Comparison of ENCODE assay signal across 8 mouse cellular contexts in genomic region chr14:55478651-55479599, GRCm38 (mm10). TPM values are rescaled to one million over a fixed set of nuclear protein-coding genes. Genes with fewer than 3 reads are reported as not detected.
DNase-seq lines count a peak whose midpoint lies in the region; ATAC-seq and TF ChIP-seq lines count a peak whose summit lies in the region.

TSS of gene Dhrs4 (plus strand) at chr14:55478758.

- peak; percentile 68 for TF ChIP-seq CTCF in brain, embryonic 14.5 days (IDR thresholded peaks at IDR 0.05; ENCODE audit: borderline replicate concordance, extremely low read depth, insufficient read depth, insufficient read length)

- peak; percentile 48; the same call in 1 of the 2 replicates for TF ChIP-seq POLR2A in brain, embryonic 14.5 days (IDR thresholded peaks at IDR 0.05; ENCODE audit: borderline replicate concordance, extremely low read depth, insufficient read depth, insufficient read length, poor library complexity, severe bottlenecking)

- H3K36me3 ChIP-seq in heart, embryonic 13.5 days, result peaks cover 18% of the 10 kb centered on the region
- peaks cover 28% of the 10 kb centered on the region for H3K36me3 ChIP-seq in liver, embryonic 12.5 days
- H3K36me3 ChIP-seq in splenic B cell, adult 2 months (ENCODE audit: control insufficient read depth, insufficient read depth, low read length, poor library complexity, severe bottlenecking), result no peaks in the 10 kb centered on the region

- peak within 1 kb of the TSS; percentile 75 for H3K4me2 ChIP-seq in heart, embryonic 13.5 days
- H3K4me2 ChIP-seq in liver, embryonic 12.5 days, result peak within 1 kb of the TSS; percentile 75

- H3K27ac ChIP-seq in heart, embryonic 13.5 days (replicated peaks), result peak within 1 kb of the TSS; percentile 86
- H3K27ac ChIP-seq in liver, embryonic 12.5 days, result peak within 1 kb of the TSS; percentile 95

- no peaks in the 10 kb centered on the region for H3K9me3 ChIP-seq in heart, embryonic 13.5 days
- H3K9me3 ChIP-seq in liver, embryonic 12.5 days (replicated peaks), result no peaks in the 10 kb centered on the region

- peaks cover 10% of the 10 kb centered on the region; the same call in 1 of the 2 replicates for H3K4me1 ChIP-seq in heart, embryonic 13.5 days
- peaks cover 65% of the 10 kb centered on the region for H3K4me1 ChIP-seq in liver, embryonic 12.5 days

- H3K9ac ChIP-seq in heart, embryonic 13.5 days, result peak within 1 kb of the TSS; percentile 89
- H3K9ac ChIP-seq in liver, embryonic 12.5 days, result peak within 1 kb of the TSS; percentile 85

- peak; percentile 89 for ATAC-seq in heart, embryonic 13.5 days (ENCODE audit: extremely low read depth, insufficient number of reproducible peaks, low FRiP score, low TSS enrichment)
- ATAC-seq in liver, embryonic 12.5 days, result peak; percentile 88

- peak; percentile 89 for DNase-seq in CD4-positive, CD25-positive, alpha-beta regulatory T cell, adult 2 months (ENCODE audit: low read depth, low spot score)
- peak; percentile 91 for DNase-seq in brain, embryonic 14.5 days (ENCODE audit: low read depth)
- DNase-seq in fibroblast of lung, adult 2 months (ENCODE audit: low read depth), result peak; percentile 70
- DNase-seq in kidney, postnatal 10 days, result peak; percentile 89
- peak; percentile 87 for DNase-seq in naive thymus-derived CD4-positive, alpha-beta T cell, adult 2 months (ENCODE audit: low read depth)
- DNase-seq in splenic B cell, adult 2 months (ENCODE audit: low read depth, low spot score), result peak; percentile 91

- H3K4me3 ChIP-seq in heart, embryonic 13.5 days, result peak within 1 kb of the TSS; percentile 73
- H3K4me3 ChIP-seq in liver, embryonic 12.5 days, result peak within 1 kb of the TSS; percentile 77

- WGBS in heart, embryonic 13.5 days, result 1% methylated on average over 38 of the region's 38 CpGs
- under 1% methylated on average over 38 of the region's 38 CpGs for WGBS in liver, embryonic 12.5 days (ENCODE audit: insufficient replicate concordance)

- no peaks in the 10 kb centered on the region for H3K27me3 ChIP-seq in heart, embryonic 13.5 days (replicated peaks)
- H3K27me3 ChIP-seq in liver, embryonic 12.5 days (replicated peaks), result no peaks in the 10 kb centered on the region
- no peaks in the 10 kb centered on the region for H3K27me3 ChIP-seq in splenic B cell, adult 2 months (ENCODE audit: control insufficient read depth, insufficient read depth, low read length, poor library complexity, severe bottlenecking)

RNA-seq across cellular contexts. Expression of gene Dhrs4, which starts in this region (rescaled TPM):
- 16.0 and 25.6 TPM in 2 replicates for polyA plus RNA-seq in brain, embryonic 14.5 days (2012; rRNA removed)
- 64.7 and 68.9 TPM in 2 replicates for polyA plus RNA-seq in heart, embryonic 13.5 days (2015; fragmentation: Nextera tagmentation; extraction: Ambion mirVana)
- polyA plus RNA-seq in liver, embryonic 12.5 days (2016; fragmentation: Nextera tagmentation; extraction: Ambion mirVana), result 76.6 and 77.0 TPM in 2 replicates

Comparison
In these comparisons a context has a peak if more than half of its experiments do, and no peak if none do; other contexts are left out.
1. Peak in every context shown above with its lines: DNase-seq, ATAC-seq, H3K4me3 ChIP-seq and H3K27ac ChIP-seq.